Mouse (Mus musculus): Measurements from ENCODE around the gene Appl2. TPM values are rescaled to one million over a fixed set of nuclear protein-coding genes. Genes with fewer than 3 reads are reported as not detected.

Appl2 gene
- polyA plus RNA-seq, 3 experiments from 2014 or later = 4.7 to 5.7 (median 4.8) TPM

DNA sequence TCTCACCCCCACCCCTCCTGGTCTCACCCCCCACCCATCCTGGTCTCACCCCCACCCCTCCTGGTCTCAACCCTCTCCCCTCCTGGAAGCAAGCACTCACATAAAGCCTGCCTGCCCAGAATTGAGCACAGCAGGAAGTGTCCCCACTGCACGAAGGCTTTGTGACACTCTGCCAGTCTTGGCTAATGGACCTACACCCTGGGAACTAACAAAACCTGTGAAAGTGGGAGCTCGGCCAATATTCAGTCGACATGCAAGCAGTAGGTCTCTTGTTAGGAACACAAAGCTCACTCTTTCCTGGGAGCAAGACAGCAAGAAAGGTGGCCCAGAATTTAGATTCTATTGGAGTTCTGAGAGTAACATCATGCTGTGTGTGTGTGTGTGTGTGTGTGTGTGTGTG lies 17.6 kb downstream of the Appl2 start:
- ATAC-seq = no peak

DNA sequence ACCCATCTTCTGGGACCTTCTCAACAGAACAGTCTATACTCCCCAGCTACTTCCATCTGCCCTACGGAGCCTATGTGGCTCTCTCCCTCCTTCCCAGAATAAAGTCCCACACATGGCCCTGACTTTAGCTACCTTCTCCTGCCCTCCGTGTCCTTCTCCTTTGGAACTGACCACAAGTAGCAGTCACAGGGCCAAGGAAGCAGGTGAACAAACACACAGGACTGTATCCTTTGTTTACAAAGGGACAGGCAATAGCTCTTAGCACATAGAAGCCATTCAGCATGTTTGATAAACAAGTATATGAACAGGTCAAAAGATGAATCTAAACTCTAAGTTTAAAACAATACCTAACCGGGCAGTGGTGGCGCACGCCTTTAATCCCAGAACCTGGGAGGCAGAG lies 18.7 kb downstream of the Appl2 start:
- ATAC-seq = no peak

DNA sequence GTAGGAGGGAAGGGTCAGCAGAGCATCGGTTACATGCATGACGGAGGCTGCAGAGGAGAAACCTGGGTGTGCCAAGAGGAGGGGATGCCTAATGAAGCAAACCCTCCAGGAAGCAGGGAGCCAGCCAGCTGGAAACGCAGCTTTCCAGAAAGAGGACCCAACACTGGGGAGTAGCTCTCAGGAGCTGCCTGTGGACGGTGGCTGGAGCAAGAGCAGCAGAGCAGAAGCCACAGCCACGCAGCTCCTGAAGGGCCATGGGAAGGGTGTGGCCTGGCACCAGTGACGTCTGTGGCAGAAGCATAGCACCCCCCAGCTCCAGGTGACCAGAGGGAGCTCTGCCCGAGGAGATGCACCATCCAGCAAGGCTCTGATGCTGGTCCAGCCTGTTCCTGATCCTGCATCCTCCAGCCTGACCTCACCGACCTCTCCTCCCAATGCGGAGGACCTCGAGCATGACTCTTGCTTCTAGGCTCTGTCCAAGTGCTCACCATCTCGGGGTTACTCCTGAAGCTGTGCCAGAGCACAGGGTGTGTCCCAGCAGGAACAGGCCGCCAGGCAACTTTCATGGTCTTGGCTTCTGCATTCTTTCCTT lies 19.3 kb downstream of the Appl2 start:
- no peak for ATAC-seq

DNA sequence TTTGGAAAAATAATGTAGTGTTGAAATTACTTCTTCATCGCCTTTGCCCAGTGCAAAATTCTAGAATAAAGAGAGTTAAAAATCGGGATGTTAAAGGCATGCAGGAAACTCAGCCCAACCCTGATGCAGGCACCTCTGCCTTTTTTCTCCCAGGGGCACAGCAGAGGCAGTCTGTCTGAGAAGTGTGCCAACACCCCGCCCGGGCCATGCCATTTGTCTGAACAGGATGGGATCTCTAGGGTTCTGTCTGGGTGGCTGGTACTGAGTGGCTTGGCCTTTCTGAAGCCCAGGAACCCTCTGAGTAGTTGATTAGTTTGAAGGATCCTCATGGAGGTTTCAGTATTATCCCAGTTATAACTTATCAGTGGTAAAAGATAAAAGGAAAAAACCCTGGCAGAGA lies 20.3 kb downstream of the Appl2 start:
- ATAC-seq = no peak

DNA sequence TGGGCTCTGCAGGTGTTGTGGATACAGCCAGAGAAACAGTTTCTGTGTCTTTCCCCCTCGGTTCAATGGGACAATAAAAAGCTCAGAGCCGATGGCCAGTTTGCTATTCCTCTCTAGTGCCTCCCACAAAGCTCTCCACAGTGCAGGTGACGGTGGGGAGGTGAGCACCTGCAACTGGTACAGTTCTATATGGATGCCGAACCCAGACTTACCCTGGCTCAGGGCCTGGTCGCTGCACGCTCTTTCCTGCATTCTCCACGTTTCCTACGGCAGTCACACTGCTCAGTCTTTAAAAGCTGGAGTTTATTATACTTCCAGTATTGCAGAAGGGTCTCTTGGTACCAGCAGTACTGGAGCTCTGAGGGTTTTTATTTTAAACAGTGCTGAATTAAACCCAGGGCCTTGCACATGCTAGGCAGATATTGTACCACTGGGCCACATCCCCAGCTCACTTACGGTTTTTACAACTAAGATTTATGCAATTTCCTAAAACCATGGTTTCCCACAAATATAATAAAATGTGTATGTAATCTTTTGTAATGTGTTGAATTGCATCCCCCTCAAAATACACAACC lies 21.3 kb downstream of the Appl2 start:
- no peak for ATAC-seq

DNA sequence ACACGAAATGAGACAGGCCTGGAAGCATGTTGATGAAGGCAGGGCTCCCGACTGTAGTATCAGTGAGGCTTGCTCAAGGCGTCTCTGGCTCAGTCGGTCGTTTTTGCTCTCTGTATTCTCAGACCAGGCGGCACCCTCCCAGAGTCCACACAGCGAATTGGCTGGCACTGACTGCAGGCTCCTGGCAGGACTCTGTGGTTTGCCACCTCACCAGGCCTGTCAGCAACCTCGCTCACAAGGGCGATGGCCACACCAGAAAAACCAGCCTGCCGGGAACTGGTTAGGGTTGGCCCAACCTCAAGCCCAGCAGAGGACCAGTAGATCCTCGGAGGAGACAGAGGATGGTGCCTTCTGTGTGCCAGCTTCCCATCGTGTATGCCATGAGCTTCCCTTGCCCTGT lies 23.7 kb downstream of the Appl2 start:
- no peak for ATAC-seq

DNA sequence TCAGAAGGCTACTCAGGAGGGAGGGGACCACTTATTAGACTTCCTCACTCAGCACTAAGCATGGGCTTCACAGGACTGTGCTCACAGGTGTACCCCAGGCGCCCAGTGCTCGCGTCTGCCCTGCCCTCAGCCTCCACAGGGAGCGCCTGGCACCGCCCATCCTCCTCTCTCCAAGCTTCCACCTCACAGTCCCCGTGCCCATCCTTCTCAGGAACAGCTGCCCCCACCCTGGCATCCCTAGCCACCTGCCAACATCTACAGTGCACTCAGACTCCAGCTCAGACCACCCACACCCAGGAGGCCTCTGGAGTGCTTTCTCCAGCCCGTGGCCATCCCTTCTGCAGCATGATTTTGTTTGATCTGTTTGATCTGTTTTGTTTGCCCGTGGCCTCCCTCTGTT lies 24.5 kb downstream of the Appl2 start:
- no peak for ATAC-seq

DNA sequence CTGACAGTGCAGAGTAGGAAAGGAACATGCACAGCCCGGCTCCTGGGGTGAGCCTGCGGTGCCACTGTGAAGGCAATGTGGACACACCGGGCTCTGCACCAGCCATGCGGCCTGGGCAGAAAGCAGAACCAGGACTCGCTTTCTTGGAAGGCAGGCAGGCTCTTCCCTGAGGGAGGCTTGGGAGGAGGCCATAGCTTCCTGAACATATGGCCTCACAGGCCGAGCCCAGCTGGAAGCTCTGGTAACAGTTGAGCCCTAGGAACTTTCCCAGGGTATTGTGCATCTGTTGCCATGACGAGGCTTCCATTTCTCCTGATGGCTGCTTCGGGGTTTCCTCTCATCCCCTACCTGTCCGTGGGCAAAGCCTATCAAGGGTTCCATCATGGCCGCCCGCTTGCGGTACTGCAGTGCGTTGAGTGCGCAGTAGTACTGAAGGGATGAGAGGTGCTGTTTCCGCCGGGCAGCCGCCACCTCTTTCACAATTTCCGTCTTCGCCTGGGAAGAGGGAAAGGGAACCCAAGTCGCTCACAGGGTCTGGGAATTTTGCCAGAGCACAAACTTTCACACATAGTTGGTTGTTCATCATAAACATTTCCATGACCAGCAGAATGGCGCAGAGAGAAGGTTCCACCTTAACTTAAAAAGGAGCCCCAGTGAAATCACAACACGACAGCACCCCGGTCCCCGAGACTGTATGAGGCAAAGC lies 28.0 kb downstream of the Appl2 start:
- ATAC-seq = no peak

DNA sequence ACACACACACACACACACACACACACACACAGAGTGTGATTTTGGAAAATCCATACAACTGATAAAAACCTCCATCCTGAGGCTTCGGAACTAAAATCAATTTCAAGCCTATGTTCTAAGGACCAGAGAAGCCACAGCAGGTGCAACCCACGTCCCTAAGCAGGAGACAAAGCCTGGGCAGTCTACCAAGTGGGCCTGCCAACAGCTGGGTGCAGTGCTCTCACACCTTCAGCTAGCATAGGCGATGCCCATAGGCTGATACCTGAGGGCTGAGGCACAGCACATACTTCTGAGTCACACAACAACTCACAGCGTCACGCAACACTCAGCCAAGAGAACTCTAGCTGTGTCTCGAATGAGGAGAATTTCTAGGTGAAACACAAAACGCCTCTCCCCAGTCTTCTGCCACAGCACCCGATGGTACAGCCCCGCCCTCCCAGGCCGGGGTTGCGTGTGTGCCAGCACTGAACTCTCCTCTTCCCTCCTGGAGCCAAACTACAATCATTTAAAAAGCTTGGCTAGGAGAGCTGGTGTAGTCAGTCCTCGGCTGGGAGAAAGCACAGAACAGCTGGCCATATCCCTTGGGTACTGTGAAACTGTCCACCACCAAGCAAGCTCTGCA lies 29.6 kb downstream of the Appl2 start:
- no peak for ATAC-seq

DNA sequence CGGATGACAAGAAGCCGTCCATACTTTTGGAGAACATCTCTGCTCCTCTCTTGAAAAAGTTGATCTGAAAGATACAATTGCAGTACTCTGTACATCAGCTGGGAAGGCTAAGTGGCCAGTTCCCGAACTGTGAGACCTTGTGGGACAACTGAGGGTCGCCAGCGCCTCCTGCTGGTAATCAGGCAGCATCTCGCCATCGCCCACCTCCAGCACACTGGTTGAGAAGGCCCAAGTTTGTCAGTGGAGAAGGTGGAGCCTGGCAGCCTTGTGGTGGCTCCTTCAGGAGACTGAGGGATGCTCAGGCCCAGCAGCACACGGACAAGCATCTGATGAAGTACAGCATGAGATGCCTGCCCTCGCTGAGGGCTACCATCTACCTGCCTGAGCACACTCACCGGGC lies 31.2 kb downstream of the Appl2 start:
- ATAC-seq = no peak

DNA sequence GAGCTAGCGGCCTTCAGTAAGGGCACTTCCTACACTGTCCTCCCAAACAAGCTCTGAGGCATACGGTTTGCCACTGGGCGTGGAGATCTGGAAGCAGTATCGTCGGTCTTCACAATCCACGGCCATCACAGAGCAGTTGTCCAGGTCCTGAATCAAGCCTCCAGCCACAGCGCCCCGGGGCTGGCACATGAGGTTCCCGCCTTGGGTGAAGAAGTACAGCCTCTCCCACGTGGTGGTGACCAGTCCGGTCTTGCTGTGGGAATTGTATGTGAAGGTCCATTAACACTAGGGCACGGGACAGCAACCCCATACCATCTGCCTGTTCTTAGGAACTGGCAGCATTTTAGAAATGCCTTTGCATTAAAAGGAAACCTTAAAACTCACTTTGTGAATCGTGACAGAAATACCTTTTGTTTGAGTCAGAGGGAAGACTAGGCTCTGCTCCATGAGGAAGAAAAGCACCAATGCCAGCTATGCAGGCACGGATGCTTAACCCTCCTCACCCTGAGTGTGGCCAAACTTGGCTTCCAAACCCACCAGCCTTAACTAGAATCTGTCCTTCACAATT lies 35.8 kb downstream of the Appl2 start:
- no peak for ATAC-seq

DNA sequence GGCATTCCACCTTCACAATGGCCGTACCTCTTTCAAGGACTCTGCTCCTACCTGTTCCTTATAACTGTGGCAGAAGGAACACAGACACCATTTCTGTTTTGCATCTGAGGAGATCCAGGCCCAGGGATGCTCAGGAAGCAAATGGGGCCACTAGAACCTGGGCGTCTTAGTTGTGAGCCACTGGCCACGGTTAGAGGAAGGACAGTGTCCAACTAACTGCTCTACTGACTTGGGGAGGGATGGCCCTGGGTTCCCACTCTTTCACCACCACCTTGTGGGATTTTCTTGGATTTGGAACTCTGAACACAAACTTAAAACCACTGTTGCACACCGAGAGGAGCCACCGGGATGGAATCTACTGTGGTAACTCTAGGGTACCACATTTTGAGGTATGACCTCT lies 36.7 kb downstream of the Appl2 start:
- no peak for ATAC-seq

DNA sequence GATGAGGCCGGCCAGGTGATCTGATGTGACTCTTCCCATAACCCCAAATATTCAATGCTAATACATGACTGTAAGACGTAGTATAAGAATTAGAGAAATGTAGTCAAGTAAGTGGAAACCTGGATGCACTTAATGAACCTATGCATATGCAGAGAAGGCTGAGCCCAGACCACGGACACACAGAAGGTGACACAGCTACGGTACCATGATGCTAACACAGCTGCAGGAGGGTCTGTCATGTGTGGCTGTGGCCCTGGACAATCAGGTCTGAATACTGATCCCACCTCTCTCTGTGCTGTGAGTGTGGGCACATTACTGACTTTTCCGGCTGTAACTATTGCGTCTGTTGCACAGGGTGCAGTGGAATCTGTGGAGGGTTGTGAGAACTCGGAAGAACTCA lies 38.0 kb downstream of the Appl2 start:
- no peak for ATAC-seq

DNA sequence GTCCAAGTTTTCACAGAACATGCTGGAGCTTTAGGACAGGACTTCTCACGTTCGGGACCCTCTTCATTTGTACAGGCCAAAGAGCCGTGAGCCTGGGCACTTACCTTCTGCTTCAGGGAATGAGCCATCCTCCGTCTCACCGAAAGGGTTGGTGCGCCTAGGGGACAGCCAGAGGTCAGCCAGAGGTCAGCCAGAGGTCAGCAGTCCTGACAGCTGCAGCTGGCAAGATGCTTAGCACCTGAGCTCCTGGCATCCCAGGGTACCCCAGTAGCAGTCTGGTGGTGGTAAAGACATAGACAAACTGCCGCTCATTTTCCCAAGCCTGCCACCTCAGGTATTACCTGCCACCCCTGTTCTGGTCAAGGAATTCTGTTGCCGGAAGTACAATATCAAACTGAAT lies 39.9 kb downstream of the Appl2 start:
- ATAC-seq = no peak

DNA sequence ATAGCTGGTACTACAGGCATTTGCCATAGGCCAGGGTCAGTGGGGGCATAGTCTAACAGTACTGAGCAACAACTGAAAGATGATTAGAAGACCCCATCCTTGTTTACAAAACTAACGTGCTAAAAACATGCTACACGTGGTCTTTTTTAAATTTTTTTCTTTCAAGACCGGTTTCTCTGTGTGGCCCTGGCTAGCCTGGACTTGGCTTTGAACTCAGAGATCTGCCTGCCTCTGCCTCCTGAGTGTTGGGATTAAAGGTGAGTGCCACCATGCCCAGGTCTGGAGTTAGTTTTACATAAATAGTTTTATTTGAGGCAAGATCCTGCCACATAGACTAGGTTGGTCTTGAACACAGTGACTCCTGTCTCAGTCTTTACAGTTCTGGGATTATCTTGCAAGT lies 41.4 kb downstream of the Appl2 start:
- no peak for ATAC-seq

DNA sequence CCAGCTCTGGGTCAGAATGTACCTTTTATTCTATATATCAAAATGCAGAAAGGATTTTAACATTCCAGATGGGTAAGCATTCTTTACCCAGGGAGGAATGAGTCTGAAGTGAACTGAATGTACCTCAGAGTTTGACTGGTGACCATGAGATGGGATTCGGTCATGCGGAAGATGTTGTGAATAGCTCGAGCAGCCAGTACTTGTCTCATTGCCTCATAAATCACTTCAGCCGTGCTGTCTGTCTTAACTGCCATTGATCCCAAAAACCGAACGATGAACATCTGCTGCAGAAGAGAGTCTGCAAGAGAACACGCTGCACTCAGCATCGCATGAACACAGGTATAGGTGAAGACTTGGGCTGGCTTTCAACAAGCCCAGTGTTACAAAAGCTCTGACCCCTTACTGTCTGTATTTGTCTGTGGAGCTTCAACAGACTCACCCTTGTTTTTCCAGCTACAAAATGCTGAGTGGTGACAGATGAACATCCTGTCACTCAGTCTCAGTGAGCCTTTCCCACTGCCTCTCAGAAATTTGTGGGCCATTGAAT lies 42.8 kb downstream of the Appl2 start:
- ATAC-seq = no peak

DNA sequence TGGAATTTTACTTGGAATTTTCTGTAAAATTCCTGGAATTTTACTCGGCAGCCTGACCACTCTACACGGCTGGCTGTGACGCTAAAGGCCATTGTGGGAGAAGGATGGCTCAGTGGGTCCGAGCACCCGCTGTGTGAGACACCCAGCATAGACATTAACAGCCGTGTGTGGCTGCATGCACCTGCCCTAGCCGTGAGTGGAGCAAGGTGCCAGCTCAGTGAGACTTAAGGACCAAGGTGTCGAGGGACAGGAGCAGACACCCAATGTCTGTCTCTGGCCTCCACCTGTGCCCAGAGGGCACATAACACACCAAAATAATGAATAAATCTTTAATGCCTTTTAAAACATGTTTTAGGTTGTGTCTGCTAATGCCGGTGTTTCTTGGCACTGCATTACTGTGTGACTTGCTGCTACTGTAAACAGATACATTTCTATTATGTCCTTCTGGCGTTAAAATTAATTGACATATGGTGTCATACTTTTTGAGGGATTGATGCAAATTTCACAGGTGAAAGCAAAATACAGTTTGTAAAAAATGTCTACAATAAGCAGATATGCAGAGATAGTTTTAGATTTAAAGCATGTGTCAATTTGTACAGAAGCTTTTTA lies 44.5 kb downstream of the Appl2 start:
- ATAC-seq = no peak

DNA sequence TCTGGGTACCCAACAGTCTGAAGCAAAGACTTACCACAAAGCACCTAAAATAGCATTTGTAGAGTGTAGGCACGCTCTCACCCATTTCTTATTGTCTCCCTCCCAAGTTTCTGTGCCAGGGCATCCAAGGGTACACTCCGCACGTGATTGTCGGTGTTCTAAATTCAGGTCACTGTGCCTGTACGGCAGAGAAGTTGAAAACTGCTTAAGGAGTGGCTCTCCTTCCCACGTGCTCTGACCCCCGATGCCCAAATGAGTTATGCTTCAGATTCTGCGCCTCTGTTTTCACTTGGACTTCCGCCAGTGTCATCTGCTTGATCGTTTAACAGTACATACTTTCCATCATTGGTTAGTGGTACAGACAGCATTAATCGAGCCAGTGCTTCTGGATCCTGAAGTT lies 47.9 kb downstream of the Appl2 start:
- ATAC-seq = no peak

DNA sequence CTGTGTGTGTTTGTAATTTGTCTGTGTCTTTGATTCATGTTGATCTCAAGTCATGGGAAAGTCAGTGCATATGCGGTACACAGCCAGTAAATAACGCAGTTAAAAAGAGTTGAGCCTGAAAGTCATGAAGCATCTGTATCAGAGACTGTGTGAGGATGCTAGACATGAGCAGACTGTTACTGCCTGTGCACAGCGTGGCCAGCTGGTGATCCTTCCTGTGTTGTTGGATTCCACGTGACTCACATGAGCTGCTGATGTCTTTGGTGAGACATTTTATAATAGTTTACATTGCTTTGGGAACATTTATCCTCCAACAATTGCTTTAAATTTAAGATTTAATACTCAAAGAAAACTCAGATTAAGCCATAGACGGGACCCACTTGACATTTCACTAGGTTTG lies 54.0 kb downstream of the Appl2 start:
- ATAC-seq = no peak

DNA sequence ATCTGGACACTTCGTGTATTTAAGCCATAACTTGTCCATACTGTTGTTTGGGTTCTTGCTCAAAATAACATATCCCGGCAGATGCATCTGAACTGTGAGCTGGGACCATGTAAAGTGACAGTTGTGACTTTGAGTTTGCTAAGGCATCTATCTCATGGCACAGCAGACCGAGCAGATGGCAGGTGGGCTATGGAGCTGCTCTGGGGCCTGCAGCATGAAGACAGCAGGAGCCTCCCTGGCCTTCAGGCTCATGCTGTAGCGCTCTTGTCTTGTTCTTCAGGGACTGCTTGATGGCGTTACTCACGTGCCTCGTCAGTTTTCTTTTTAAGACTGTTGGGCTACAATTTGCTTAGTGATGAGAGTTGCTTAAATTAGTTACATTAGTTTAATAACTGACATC lies 55.9 kb downstream of the Appl2 start:
- no peak for ATAC-seq

DNA sequence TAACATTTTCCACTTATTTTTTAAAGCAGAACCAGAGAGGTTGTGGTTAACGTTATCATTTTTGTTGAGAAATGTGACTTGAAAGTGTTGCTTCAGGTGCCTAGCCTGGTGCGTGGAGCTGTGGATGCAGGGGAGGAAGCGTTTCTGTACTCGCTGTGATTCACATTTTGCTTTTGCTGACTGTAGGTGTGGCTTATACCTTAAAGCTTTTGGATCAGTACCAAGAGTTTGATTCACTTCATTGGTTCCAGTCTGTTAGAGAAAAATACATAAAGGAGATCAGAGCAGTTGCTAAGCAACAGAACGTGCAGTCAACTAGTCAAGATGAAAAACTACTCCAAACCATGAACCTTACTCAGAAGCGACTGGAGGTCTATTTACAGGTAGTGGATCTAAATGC lies 57.7 kb downstream of the Appl2 start:
- no peak for ATAC-seq

DNA sequence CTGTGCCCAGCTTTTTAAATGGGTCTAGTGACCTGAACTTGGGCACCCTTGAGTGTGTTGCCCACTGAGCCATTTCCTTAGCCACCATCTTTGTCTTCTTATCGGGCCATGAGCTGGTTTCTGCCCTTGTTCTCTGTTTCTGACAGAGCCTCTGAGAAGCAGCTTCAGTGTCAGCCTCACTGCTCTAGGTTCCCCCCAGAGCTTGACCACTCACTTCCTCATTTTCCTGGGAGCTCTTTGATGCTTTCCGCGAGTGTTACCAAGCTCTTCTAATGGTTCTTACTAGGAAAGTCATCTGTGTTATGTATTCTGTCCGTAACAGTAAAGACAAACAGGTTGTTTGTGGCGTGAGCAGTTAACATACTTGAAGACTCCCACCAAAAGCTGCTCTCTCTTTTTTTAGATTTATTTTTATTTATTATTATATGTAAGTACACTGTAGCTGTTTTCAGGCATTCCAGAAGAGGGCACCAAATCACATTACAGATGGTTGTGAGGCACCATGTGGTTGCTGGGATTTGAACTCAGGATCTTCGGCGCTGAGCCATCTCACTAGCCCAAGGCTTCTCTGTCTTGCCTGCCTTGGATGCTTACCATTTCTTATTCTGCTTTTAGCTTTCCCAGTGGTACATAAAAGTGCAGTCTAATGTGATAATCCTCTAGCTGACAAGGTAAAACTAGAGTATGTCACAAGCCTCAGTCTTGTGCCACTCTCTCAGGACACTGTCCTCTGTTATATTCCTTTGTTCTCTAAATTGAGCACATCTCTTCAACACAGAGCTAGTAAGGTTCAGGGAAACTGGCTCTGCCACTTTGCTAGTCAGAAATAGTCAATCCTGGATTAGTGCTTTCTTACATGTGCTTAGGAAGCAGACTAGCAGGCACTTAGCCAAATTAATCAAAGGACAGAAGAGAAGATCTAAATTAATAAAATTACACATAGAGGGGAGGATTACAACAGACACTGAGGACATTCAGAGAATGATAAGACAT lies 82.8 kb downstream of the Appl2 start:
- ATAC-seq = no peak

Measured in inflammation-experienced regulatory T-cells, adult 6 months (primary cell).